Mouse (Mus musculus): ENCODE results near the gene Olfr1392.

DNA sequence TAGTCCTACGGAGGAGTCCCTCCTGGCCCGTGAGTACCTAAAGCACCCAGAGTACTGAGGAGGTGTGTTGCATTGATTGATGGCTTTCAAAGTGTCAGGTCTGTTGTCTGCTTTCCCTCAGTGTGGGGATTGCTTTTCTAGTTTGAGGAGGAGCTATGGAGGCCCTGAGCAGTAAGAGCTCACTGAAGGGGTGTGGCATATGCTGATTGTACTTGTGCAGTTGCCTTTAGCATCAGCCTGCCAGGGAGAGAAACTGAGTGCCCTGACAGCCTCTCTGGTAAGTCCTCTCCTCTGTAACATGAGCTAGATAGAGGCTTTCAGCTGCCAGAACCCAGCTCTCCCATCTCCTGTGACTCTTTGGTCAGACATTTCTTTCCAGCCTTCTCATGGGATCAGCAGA, 37.8 kb upstream of the Olfr1392 start:
- TF ChIP-seq USF2 (conservative IDR thresholded peaks at IDR 0.05; ENCODE audit: low read depth, low read length) (no peak), EP300 (IDR thresholded peaks at IDR 0.05; ENCODE audit: low read length) (peak; percentile 41; the same call in 1 of the 2 replicates), SIN3A (IDR thresholded peaks at IDR 0.05; ENCODE audit: low read length) (peak; percentile 95), USF1 (IDR thresholded peaks at IDR 0.05; ENCODE audit: low read depth, low read length) (no peak), CTCF (conservative IDR thresholded peaks at IDR 0.05 in 1 of 2, IDR thresholded peaks at IDR 0.05 in 1 of 2; ENCODE audit: low read depth in 2 of 2, low read length in 2 of 2) (no peak), SMC3 (IDR thresholded peaks at IDR 0.05; ENCODE audit: low read depth, low read length) (no peak)
